Comparison of ENCODE assay signal across 19 mouse cellular contexts in the genomic region with DNA sequence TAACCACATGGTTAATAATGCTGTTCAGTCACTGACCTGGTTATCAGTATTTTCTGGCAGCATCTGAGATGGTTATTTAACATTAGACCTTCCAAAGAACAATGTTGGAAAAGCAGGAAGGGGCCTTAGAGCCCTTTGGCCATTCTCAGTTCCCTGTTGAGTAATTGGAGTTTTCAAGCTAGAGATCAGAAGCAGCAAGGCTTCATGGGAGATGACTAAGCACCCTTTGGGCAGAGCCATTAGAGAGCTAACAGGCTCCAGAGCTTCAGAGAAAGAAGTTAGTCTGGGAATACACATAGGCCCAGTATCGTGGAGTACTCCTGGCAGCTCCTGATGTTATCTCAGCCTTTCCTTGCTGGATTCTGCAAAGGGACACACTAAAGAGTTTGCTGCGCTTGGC. TPM values are rescaled to one million over a fixed set of nuclear protein-coding genes. Genes with fewer than 3 reads are reported as not detected.
DNase-seq lines count a peak whose midpoint lies in the region; ATAC-seq lines count a peak whose summit lies in the region.
"Had no signal": no experiment of that assay in that cellular context is flagged by ENCODE, and none has a peak within 500 bp of the region (broad histone marks: within the 10 kb centered on the region; RNA-seq: fewer than 3 reads in every experiment).

No protein-coding gene starts in this region.

- ATAC-seq in kidney, embryonic 14.5 days (ENCODE audit: low FRiP score, low TSS enrichment) = no peak
- ATAC-seq in granulocyte monocyte progenitor cell, adult 5-6 weeks (replicated peaks; ENCODE audit: poor library complexity, severe bottlenecking) = peak; percentile 38

- DNase-seq in kidney, postnatal 10 days = no peak
- peak; percentile 61 for DNase-seq in 3T3-L1 (ENCODE audit: low read depth, low spot score)
- peak; percentile 53 for DNase-seq in MN1 (ENCODE audit: low spot score)
- no peak for DNase-seq in left cerebral cortex, adult 11 months (ENCODE audit: low spot score)
- DNase-seq in layer of hippocampus, adult 9-11 months = no peak
- DNase-seq in cerebellum, postnatal 10 days = no peak
- DNase-seq: adrenal gland, adult 2 months; cerebellum, adult 18-20 months; kidney, adult 2 months; kidney, postnatal 4 days; lung, adult 18-20 months; midbrain, embryonic 14.5 days; retina, postnatal 1 day; thymus, postnatal 14 days had no signal

- WGBS in kidney, embryonic 14.5 days = 56% methylated on average over 2 of the region's 2 CpGs

- 0 out of 2 replicates have a peak overlapping the region, but pooled peaks have one; percentile 2 for H3K27ac ChIP-seq in kidney, embryonic 14.5 days (ENCODE audit: low read depth, low read length)
- H3K27ac ChIP-seq: embryonic facial prominence, embryonic 13.5 days; forebrain, embryonic 10.5 days; stomach, embryonic 15.5 days had no signal

- no peak overlapping the region for H3K4me2 ChIP-seq in kidney, embryonic 14.5 days (replicated peaks; ENCODE audit: low read depth, low read length)
- H3K4me2 ChIP-seq: embryonic facial prominence, embryonic 13.5 days; stomach, embryonic 15.5 days had no signal

- H3K36me3 ChIP-seq in kidney, embryonic 14.5 days (ENCODE audit: control insufficient read depth, insufficient read depth, low read length) = no peaks in the 10 kb centered on the region
- H3K36me3 ChIP-seq: embryonic facial prominence, embryonic 13.5 days; forebrain, embryonic 10.5 days; stomach, embryonic 15.5 days had no signal

- H3K27me3 ChIP-seq in kidney, embryonic 14.5 days (ENCODE audit: control insufficient read depth, insufficient read depth, low read length) = no peaks in the 10 kb centered on the region
- H3K27me3 ChIP-seq: embryonic facial prominence, embryonic 13.5 days; stomach, embryonic 15.5 days had no signal

- H3K9me3 ChIP-seq in kidney, embryonic 14.5 days (ENCODE audit: control insufficient read depth, low read length) = no peaks in the 10 kb centered on the region
- H3K9me3 ChIP-seq: embryonic facial prominence, embryonic 13.5 days; forebrain, embryonic 10.5 days; stomach, embryonic 15.5 days had no signal

- H3K4me1 ChIP-seq in kidney, embryonic 14.5 days (ENCODE audit: control insufficient read depth, insufficient read depth, low read length) = peaks cover 16% of the 10 kb centered on the region

- H3K4me3 ChIP-seq in kidney, embryonic 14.5 days (ENCODE audit: low read length) = no peak overlapping the region
- H3K4me3 ChIP-seq: embryonic facial prominence, embryonic 13.5 days; forebrain, embryonic 10.5 days; stomach, embryonic 15.5 days had no signal

- no peak overlapping the region for H3K9ac ChIP-seq in kidney, embryonic 14.5 days (ENCODE audit: low read depth, low read length)
- H3K9ac ChIP-seq: embryonic facial prominence, embryonic 13.5 days; stomach, embryonic 15.5 days had no signal

RNA-seq across cellular contexts. Expression of a gene that starts 8.1 kb away (rescaled TPM):
- 51.7 and 83.6 TPM in 2 replicates for polyA plus RNA-seq in kidney, embryonic 14.5 days (2014; fragmentation: Nextera tagmentation; extraction: Ambion mirVana)
- total RNA-seq in granulocyte monocyte progenitor cell, adult 5-6 weeks (2014; fragmentation: Nextera tagmentation) = 37.4 and 72.1 TPM in 2 replicates
- total RNA-seq in granulocyte monocyte progenitor cell, adult 5-6 weeks (2017) = 50.4 and 55.5 TPM in 2 replicates

Comparison
In these comparisons a context has a peak if more than half of its experiments do, and no peak if none do; other contexts are left out.
1. DNase-seq: peak in 3T3-L1 (single experiment) and MN1 (single experiment); none in kidney, postnatal 10 days (single experiment), left cerebral cortex, adult 11 months (single experiment), layer of hippocampus, adult 9-11 months (single experiment) and cerebellum, postnatal 10 days (0 of 2).